Mouse (Mus musculus) ES-E14 (cell line): ENCODE data around the gene Hsph1. TPM values are rescaled to one million over a fixed set of nuclear protein-coding genes. Genes with fewer than 3 reads are reported as not detected.

Experiments used
- DNase-seq: peaks from one replicate; pipeline ENCODE4 v3.0.0-alpha.2; 2013; ENCODE audit warnings: low read depth, low spot score
- H3K27ac ChIP-seq: 2 replicates; pipeline ENCODE4 v1.5.1; 2012; ENCODE audit warnings: low read depth, mild to moderate bottlenecking, low read length, moderate library complexity, mixed read lengths; ENCODE audit not compliant: poor library complexity, insufficient read depth, severe bottlenecking
- H3K36me3 ChIP-seq: 2 replicates; pipeline ENCODE4 v1.6.1; 2012; ENCODE audit warnings: mild to moderate bottlenecking, low read length, moderate library complexity, mixed read lengths; ENCODE audit not compliant: control insufficient read depth, poor library complexity, insufficient read depth, severe bottlenecking
- H3K4me1 ChIP-seq, 2 experiments: fragments of 150-350 bp in 1 of 2; sonication (generic) in 1 of 2; 2 replicates each; pipeline ENCODE4 v1.6.1; 2012; ENCODE audit warnings: low read length in 2 of 2, mild to moderate bottlenecking in 1 of 2, mixed read lengths in 1 of 2; ENCODE audit not compliant: control insufficient read depth in 2 of 2, insufficient read depth in 2 of 2, poor library complexity in 1 of 2
- H3K4me3 ChIP-seq, 2 experiments: fragments of 150-350 bp in 1 of 2; sonication (generic) in 1 of 2; 2 replicates each; pipeline ENCODE4 v1.5.1; 2012; ENCODE audit warnings: low read length in 2 of 2, low read depth in 1 of 2, mild to moderate bottlenecking in 1 of 2, mixed read lengths in 1 of 2; ENCODE audit not compliant: insufficient read depth in 1 of 2, poor library complexity in 1 of 2, severe bottlenecking in 1 of 2
- H3K9ac ChIP-seq: 2 replicates; pipeline ENCODE4 v1.6.1; 2012; ENCODE audit warnings: low read depth, mild to moderate bottlenecking, low read length, mixed read lengths; ENCODE audit not compliant: poor library complexity, insufficient read depth, severe bottlenecking
- H3K9me3 ChIP-seq: fragments of 150-350 bp; sonication (generic); 2 replicates; pipeline ENCODE4 v1.6.1; 2012; ENCODE audit warnings: low read depth, mild to moderate bottlenecking, low read length; ENCODE audit not compliant: control insufficient read depth, insufficient read depth
- CHD2 ChIP-seq: IDR thresholded peaks from 2 replicates; pipeline ENCODE4 v1.6.1; 2014; ENCODE audit warnings: mild to moderate bottlenecking, low read depth, low read length, inconsistent platforms
- HCFC1 ChIP-seq: IDR thresholded peaks from 2 replicates; pipeline ENCODE4 v1.6.1; 2012; ENCODE audit warnings: low read length, inconsistent platforms, borderline replicate concordance; ENCODE audit not compliant: insufficient read depth
- MAFK ChIP-seq: IDR thresholded peaks from 2 replicates; pipeline ENCODE4 v1.6.1; 2014; ENCODE audit warnings: mild to moderate bottlenecking, low read depth, low read length, inconsistent platforms; ENCODE audit not compliant: insufficient read depth
- ZC3H11A ChIP-seq: IDR thresholded peaks from 2 replicates; pipeline ENCODE4 v1.6.1; 2012; ENCODE audit warnings: low read depth, mild to moderate bottlenecking, inconsistent platforms, low read length, borderline replicate concordance
- ZNF384 ChIP-seq: IDR thresholded peaks from 2 replicates; pipeline ENCODE4 v1.6.1; 2012; ENCODE audit warnings: low read depth, low read length, inconsistent platforms
- in situ Hi-C, 2 experiments: fragments of 600-800 bp; cut with MboI; formaldehyde crosslinking; loops; one replicate each; pipeline ENCODE4 v1.15.1; 2025; ENCODE audit warnings: low sequenced_read_pairs in 2 of 2, inconsistent platforms in 1 of 2; ENCODE audit not compliant: unreplicated experiment in 2 of 2
- total RNA-seq: library from RNA; depleted of rRNA; stranded (reverse); fragments of 300-350 nt; gene quantifications from 2 replicates; pipeline ENCODE4 v1.2.3, GENCODE M21; 2012

The Hsph1 gene
- total RNA-seq, 1 experiment, result 98.3 TPM

DNA sequence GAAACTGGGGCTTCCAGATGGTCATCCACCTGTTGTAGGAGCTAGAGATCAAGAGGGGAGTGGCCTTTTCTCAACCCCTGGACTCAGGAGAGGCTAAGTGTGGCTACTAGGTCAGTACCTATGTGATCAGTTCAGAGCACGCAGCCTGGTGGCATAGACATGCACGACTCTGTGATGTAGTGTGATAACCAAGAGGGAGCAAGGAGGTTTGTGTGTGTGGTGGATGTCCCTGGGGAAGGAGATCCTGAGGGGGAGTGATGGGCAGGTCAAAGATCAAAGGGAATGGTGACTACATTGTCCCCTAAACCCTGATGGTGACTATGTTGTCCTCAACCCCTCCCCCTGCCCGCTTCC is 24.0 kb downstream of the Hsph1 start:
- in situ Hi-C loops, result no loop called here
- TF ChIP-seq ZC3H11A (no peak), HCFC1 (no peak), MAFK (no peak), CHD2 (no peak), ZNF384 (no peak)
- Histone ChIP-seq H3K4me3 (no peak overlapping the region), H3K36me3 (peaks cover 11% of the 10 kb centered on the region), H3K9ac (no peak overlapping the region), H3K9me3 (no peaks in the 10 kb centered on the region), H3K27ac (no peak overlapping the region), H3K4me1 (peaks cover 0 to 6% of the 10 kb centered on the region in 2 experiments; a peak in 1 of 4 replicates)
- no peak for DNase-seq

- TF ChIP-seq ZNF384 (no peak), ZC3H11A (no peak), CHD2 (no peak), HCFC1 (no peak), MAFK (no peak)
- H3K9me3 ChIP-seq, result no peaks in the 10 kb centered on the region
- peaks cover 0 to 3% of the 10 kb centered on the region in 2 experiments; a peak in 1 of 4 replicates for H3K4me1 ChIP-seq
- no peak overlapping the region for H3K27ac ChIP-seq
- in situ Hi-C loops, result no loop called here
- H3K4me3 ChIP-seq, result no peak overlapping the region
- no peak for DNase-seq
- peaks cover 7% of the 10 kb centered on the region for H3K36me3 ChIP-seq
- H3K9ac ChIP-seq, result no peak overlapping the region
Observed at GRCm38 (mm10) chr5:149611476-149612164, 24.6 kb downstream of the Hsph1 start.

DNA sequence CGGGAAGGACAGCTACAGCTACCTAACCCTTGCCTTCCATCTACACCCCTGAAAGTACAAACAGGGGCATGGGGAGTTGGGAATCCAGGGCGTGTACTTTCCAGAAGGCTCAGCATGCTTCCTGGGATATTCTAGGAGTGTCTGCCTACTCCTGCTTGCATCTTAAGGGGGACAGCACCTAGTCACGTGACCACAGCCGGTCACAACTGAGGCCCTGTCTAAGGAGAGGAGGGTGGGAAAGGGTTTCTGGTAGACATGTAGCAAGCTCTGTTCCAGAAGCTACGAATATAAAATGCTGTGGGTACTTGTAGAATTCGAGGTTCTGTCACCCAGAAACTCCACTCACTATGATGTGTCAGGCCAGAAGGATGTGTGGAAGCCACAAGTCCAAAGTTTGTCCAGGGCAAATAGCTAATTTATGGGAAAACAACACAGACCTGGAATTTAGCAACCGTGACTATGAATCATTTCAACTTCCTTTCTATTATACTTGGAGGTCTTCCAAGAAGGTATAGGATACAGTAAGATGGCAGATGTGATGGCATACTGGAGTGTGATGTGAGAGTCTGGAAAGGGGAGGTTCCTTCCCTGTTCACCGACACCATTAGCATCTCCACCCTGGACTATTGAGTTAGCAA is 29.0 kb downstream of the Hsph1 start:
- no peak overlapping the region for H3K9ac ChIP-seq
- DNase-seq, result no peak
- no peaks in the 10 kb centered on the region for H3K4me1 ChIP-seq
- H3K4me3 ChIP-seq, result no peak overlapping the region
- no peak overlapping the region for H3K27ac ChIP-seq
- H3K36me3 ChIP-seq, result no peaks in the 10 kb centered on the region
- in situ Hi-C loops, result no loop called here
- TF ChIP-seq HCFC1 (no peak), CHD2 (no peak), ZNF384 (no peak), ZC3H11A (no peak)
- H3K9me3 ChIP-seq, result no peaks in the 10 kb centered on the region

- in situ Hi-C loops, result no loop called here
- no peak overlapping the region for H3K27ac ChIP-seq
- H3K4me3 ChIP-seq, result no peak overlapping the region
- no peak for DNase-seq
- H3K4me1 ChIP-seq, result no peaks in the 10 kb centered on the region
- TF ChIP-seq ZNF384 (no peak), MAFK (no peak), CHD2 (no peak), HCFC1 (no peak), ZC3H11A (no peak)
- no peak overlapping the region for H3K9ac ChIP-seq
- no peaks in the 10 kb centered on the region for H3K9me3 ChIP-seq
- H3K36me3 ChIP-seq, result no peaks in the 10 kb centered on the region
Observed at GRCm38 (mm10) chr5:149603241-149603640, 32.9 kb downstream of the Hsph1 start.
